Mouse (Mus musculus) mesoderm, embryonic 11.5 days (tissue): Measurements from ENCODE around the gene Skint2.

Experiments used
- DNase-seq: peaks from one replicate; pipeline ENCODE4 v3.0.0-alpha.2; 2012; ENCODE audit warnings: low read depth, low spot score

Gene Skint2

DNA sequence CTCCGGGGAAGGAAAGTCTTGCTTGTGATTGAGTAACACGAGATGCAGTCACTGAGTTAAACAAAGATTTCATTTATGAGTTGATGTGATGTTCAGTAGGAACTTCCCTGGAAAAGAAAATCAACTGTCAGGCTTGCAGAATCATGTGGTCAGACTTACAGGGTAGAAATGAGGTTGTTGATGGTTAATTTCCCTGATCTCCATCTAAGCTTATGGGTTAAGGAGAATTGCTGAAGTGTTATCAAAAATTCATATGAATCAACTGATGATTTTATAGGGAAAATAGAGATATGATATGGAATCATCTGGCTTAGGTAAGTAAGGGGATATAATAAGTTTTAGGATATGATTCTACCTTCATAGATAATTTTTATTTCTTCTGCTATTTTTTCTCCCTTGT is at the start of gene Skint2:
TSS of gene Skint2 (plus strand) at position 301 of the 400 bp plus-strand sequence.
- DNase-seq: no peak
